Mouse (Mus musculus): ENCODE results near the gene Ccdc6. TPM values are rescaled to one million over a fixed set of nuclear protein-coding genes. Genes with fewer than 3 reads are reported as not detected.

The Ccdc6 gene
- polyA plus RNA-seq, 1 experiment from 2014 or later = 16.4 TPM

- DNase-seq (ENCODE audit: low spot score) = no peak
These were observed 35.2 kb downstream of the Ccdc6 start for GRCm38 (mm10) chr10:70132087-70132560.

GRCm38 (mm10) chr10:70132714-70133113 lies 35.8 kb downstream of the Ccdc6 start:
- DNase-seq (ENCODE audit: low spot score) = no peak

GRCm38 (mm10) chr10:70133188-70133587 lies 36.3 kb downstream of the Ccdc6 start:
- DNase-seq (ENCODE audit: low spot score) = no peak

- peak; percentile 57 for DNase-seq (ENCODE audit: low spot score)
These were observed 38.8 kb downstream of the Ccdc6 start for GRCm38 (mm10) chr10:70135680-70136079.

GRCm38 (mm10) chr10:70137652-70138051 lies 40.7 kb downstream of the Ccdc6 start:
- DNase-seq (ENCODE audit: low spot score) = no peak

GRCm38 (mm10) chr10:70138150-70138549 lies 41.2 kb downstream of the Ccdc6 start:
- DNase-seq (ENCODE audit: low spot score) = no peak

- DNase-seq (ENCODE audit: low spot score) = no peak
These were observed 42.4 kb downstream of the Ccdc6 start for GRCm38 (mm10) chr10:70139368-70139767.

GRCm38 (mm10) chr10:70140414-70140813 lies 43.5 kb downstream of the Ccdc6 start:
- no peak for DNase-seq (ENCODE audit: low spot score)

- no peak for DNase-seq (ENCODE audit: low spot score)
These were observed 45.7 kb downstream of the Ccdc6 start for GRCm38 (mm10) chr10:70142623-70143022.

GRCm38 (mm10) chr10:70144004-70144557 lies 47.2 kb downstream of the Ccdc6 start:
- no peak for DNase-seq (ENCODE audit: low spot score)

- no peak for DNase-seq (ENCODE audit: low spot score)
These were observed 49.0 kb downstream of the Ccdc6 start for GRCm38 (mm10) chr10:70145873-70146272.

GRCm38 (mm10) chr10:70149093-70149492 lies 52.2 kb downstream of the Ccdc6 start:
- DNase-seq (ENCODE audit: low spot score) = no peak

- DNase-seq (ENCODE audit: low spot score) = no peak
These were observed 53.4 kb downstream of the Ccdc6 start for GRCm38 (mm10) chr10:70150301-70150700.

- no peak for DNase-seq (ENCODE audit: low spot score)
These were observed 54.2 kb downstream of the Ccdc6 start for GRCm38 (mm10) chr10:70151171-70151570.

- peak; percentile 20 for DNase-seq (ENCODE audit: low spot score)
These were observed 55.3 kb downstream of the Ccdc6 start for GRCm38 (mm10) chr10:70152190-70152743.

GRCm38 (mm10) chr10:70153810-70154209 lies 56.9 kb downstream of the Ccdc6 start:
- no peak for DNase-seq (ENCODE audit: low spot score)

GRCm38 (mm10) chr10:70156431-70157165 lies 59.7 kb downstream of the Ccdc6 start:
- DNase-seq (ENCODE audit: low spot score) = peak; percentile 70

GRCm38 (mm10) chr10:70159651-70160320 lies 62.9 kb downstream of the Ccdc6 start:
- no peak for DNase-seq (ENCODE audit: low spot score)

GRCm38 (mm10) chr10:70160811-70161210 lies 63.9 kb downstream of the Ccdc6 start:
- no peak for DNase-seq (ENCODE audit: low spot score)

GRCm38 (mm10) chr10:70161504-70161903 lies 64.6 kb downstream of the Ccdc6 start:
- DNase-seq (ENCODE audit: low spot score) = no peak

GRCm38 (mm10) chr10:70163681-70164080 lies 66.8 kb downstream of the Ccdc6 start:
- no peak for DNase-seq (ENCODE audit: low spot score)

- no peak for DNase-seq (ENCODE audit: low spot score)
These were observed 69.0 kb downstream of the Ccdc6 start for GRCm38 (mm10) chr10:70165877-70166276.
